Mouse (Mus musculus): Measurements from ENCODE around the gene Cmpk1.

DNA sequence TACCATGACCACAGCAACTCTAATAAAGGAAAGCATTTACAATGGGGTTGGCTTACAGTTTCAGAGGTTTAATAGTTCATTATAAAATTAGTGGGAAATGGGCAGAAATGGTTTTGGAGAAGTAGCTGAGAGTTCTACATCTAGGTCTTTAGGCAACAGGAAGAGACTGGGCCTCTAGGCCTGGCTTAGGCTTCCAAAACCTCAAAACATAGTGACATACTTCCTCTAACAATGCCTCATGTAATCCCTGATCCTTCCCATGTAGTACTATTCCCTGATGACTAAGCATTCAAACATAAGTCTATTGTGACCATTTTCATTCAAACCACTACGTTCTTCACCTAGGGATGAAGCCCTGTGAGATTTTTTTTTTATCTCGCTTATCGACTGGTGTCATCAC, 7.2 kb upstream of the Cmpk1 start:
- TF ChIP-seq CTCF (IDR thresholded peaks at IDR 0.05; ENCODE audit: low read depth) (no peak), EP300 (IDR thresholded peaks at IDR 0.05; ENCODE audit: low read depth) (no peak)

All from liver, embryonic 14.5 days (tissue).